ENCODE assay signal across 24 mouse cellular contexts in the genomic region with DNA sequence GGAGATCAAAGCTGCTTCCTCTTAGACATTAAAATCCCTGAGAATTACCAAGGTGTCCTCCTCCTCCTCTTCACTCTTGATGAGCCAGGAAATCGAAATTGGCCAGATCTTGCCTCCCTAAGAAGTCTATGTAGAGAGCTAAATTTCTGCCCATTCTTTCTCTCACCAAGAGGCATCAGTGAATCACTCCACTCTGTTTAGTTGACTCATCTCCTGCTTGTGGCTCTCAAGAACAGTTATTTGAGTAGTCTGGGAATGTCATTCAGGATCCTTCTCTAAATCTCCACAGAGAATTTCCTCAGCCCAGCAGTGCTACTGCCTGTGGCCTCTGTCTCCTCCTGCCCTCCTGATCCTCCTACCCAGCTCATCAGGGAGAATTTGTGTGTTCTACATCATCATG.
"Had no signal": no experiment of that assay in that cellular context is flagged by ENCODE, and none has a peak within 500 bp of the region (broad histone marks: within the 10 kb centered on the region; RNA-seq: fewer than 3 reads in every experiment).

No protein-coding gene starts in this region.

- H3K4me2 ChIP-seq: kidney, embryonic 15.5 days; limb, embryonic 13.5 days; liver, embryonic 12.5 days; liver, embryonic 15.5 days; lung, embryonic 15.5 days; midbrain, embryonic 13.5 days; neural tube, embryonic 12.5 days; neural tube, embryonic 15.5 days had no signal

- H3K36me3 ChIP-seq: kidney, embryonic 15.5 days; limb, embryonic 10.5 days; limb, embryonic 13.5 days; liver, embryonic 12.5 days; liver, embryonic 15.5 days; lung, embryonic 15.5 days; midbrain, embryonic 10.5 days; midbrain, embryonic 13.5 days; neural tube, embryonic 12.5 days; neural tube, embryonic 15.5 days had no signal

- H3K27ac ChIP-seq: kidney, embryonic 15.5 days; limb, embryonic 10.5 days; limb, embryonic 13.5 days; liver, embryonic 12.5 days; liver, embryonic 15.5 days; lung, embryonic 15.5 days; midbrain, embryonic 10.5 days; midbrain, embryonic 13.5 days; neural tube, embryonic 12.5 days; neural tube, embryonic 15.5 days; stomach, postnatal 0 days had no signal

- H3K9me3 ChIP-seq: kidney, embryonic 15.5 days; limb, embryonic 10.5 days; limb, embryonic 13.5 days; liver, embryonic 12.5 days; liver, embryonic 15.5 days; lung, embryonic 15.5 days; midbrain, embryonic 10.5 days; midbrain, embryonic 13.5 days; neural tube, embryonic 12.5 days; neural tube, embryonic 15.5 days had no signal

- H3K4me1 ChIP-seq: kidney, embryonic 15.5 days; limb, embryonic 13.5 days; liver, embryonic 12.5 days; liver, embryonic 15.5 days; lung, embryonic 15.5 days; megakaryocyte, embryonic 14.5 days; midbrain, embryonic 13.5 days; neural tube, embryonic 12.5 days; neural tube, embryonic 15.5 days had no signal

- H3K4me3 ChIP-seq: kidney, embryonic 15.5 days; limb, embryonic 10.5 days; limb, embryonic 13.5 days; liver, embryonic 12.5 days; liver, embryonic 15.5 days; lung, embryonic 15.5 days; megakaryocyte, embryonic 14.5 days; midbrain, embryonic 10.5 days; midbrain, embryonic 13.5 days; neural tube, embryonic 12.5 days; neural tube, embryonic 15.5 days had no signal

- H3K9ac ChIP-seq: kidney, embryonic 15.5 days; limb, embryonic 13.5 days; liver, embryonic 12.5 days; liver, embryonic 15.5 days; lung, embryonic 15.5 days; midbrain, embryonic 13.5 days; neural tube, embryonic 12.5 days; neural tube, embryonic 15.5 days had no signal

- DNase-seq: kidney, adult 11 months; kidney, adult 8-10 months; kidney, postnatal 10 days; kidney, postnatal 36 days; liver; lung, adult 18-20 months; lung, postnatal 10 days; lung, postnatal 36 days; retina, postnatal 1 day; right cerebral cortex, postnatal 4 days; thymus, postnatal 25 days had no signal

- ATAC-seq: liver, embryonic 12.5 days; midbrain, embryonic 13.5 days; midbrain, embryonic 16.5 days had no signal

- H3K27me3 ChIP-seq: kidney, embryonic 15.5 days; limb, embryonic 13.5 days; liver, embryonic 12.5 days; liver, embryonic 15.5 days; lung, embryonic 15.5 days; megakaryocyte, embryonic 14.5 days; midbrain, embryonic 13.5 days; neural tube, embryonic 12.5 days; neural tube, embryonic 15.5 days had no signal
